Mouse (Mus musculus) granulocyte monocyte progenitor cell, adult 5-6 weeks (primary cell): Measurements from ENCODE around the gene Ttll11. TPM values are rescaled to one million over a fixed set of nuclear protein-coding genes. Genes with fewer than 3 reads are reported as not detected.

ENCODE experiments used
- ATAC-seq: replicated peaks from 2 replicates; pipeline ENCODE4 v1.8.0; 2016; ENCODE audit warnings: mild to moderate bottlenecking, moderate TSS enrichment, inconsistent platforms; ENCODE audit not compliant: poor library complexity, severe bottlenecking
- total RNA-seq, 2 experiments: library from RNA; stranded (forward) in 1 of 2; stranded (reverse) in 1 of 2; fragments of 200-712, 200-1000 nt in 1 of 2; fragments of >200 nt in 1 of 2; fragmentation: Nextera tagmentation in 1 of 2; gene quantifications; 2 replicates each; pipeline ENCODE4 v1.2.3; 2014 to 2017

The Ttll11 gene
- total RNA-seq, 2 experiments from 2014 or later, result not detected

DNA sequence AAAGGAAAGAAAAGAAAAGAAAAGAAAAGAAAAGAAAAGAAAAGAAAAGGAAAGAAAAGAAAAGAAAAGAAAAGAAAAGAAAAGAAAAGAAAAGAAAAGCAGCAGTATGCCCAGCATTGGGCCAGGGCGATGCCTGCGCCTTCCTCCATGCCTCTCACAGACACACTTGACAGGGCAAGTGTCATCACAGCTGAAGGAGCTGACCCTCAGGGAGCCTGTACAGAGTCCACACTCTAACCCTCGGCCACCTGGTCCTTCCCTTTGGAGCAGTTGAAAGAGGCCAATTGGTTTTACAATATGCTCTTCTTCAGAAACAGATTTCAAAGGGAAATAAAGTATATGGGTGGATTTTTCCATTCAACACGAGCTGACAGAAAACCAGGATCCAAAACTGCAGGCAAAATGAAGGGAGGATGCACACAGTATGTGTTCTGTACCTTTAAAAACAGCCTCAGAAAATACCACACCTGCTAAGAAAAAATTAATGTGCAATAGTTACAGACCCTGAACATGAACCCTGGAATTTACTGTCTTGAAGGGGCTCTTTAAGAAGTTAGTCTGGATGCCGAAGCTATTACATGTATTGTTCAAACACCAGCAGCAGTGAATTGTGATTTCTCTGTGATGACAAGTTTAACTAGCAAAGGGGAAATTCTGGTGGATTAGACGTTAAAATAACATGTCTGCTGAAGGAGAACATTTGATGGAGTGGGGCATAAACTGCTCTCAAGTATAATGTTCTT is 7.3 kb downstream of the Ttll11 start:
- no peak for ATAC-seq

DNA sequence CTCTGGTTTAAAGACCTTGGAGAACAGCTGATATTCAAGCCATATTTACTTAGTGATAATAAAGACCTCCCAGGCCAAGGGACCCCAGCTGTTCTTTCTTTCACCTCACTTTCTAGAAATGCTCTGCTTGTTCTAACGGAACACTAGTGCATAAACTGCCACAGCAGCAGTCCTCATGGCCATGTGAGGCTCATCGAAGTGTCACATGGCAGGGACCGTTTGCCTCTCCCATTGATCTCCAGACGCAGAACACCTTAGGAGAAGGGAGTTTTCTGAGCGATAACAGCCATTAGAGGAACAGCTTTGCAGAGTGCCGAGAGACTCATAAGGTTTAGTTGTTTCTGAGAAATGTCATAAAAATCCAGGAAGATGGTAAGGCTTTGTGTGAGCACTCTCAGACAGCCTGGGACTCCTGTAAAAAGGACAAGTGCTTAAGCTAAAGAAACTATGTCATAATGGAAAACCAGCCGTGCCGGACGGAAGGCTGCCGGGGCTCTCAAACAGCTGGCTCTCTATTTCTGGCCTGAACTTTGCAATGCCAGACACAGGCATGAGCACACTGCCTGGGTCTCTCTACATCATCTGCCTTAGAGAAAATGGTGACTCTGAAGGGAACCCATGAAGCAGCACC is 13.7 kb downstream of the Ttll11 start:
- no peak for ATAC-seq

DNA sequence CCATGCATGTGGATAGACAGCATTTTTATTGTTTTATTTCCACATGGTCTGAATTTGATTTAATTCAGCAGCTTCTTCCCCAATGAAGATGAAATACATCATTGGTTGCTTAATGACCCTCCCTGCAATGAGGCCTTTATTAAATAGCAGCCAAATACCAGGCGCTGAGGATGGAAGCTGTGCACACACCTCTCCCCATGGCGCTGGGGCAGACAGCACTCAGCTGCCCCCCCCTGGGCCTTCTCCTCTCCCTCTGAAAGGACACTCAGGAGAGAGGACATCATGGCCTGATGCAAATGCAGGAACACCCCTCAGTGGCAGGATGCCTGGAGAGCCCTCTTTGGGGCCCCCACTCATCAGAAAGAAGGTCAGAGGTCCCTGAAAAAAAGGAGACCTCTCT is 16.4 kb downstream of the Ttll11 start:
- no peak for ATAC-seq

DNA sequence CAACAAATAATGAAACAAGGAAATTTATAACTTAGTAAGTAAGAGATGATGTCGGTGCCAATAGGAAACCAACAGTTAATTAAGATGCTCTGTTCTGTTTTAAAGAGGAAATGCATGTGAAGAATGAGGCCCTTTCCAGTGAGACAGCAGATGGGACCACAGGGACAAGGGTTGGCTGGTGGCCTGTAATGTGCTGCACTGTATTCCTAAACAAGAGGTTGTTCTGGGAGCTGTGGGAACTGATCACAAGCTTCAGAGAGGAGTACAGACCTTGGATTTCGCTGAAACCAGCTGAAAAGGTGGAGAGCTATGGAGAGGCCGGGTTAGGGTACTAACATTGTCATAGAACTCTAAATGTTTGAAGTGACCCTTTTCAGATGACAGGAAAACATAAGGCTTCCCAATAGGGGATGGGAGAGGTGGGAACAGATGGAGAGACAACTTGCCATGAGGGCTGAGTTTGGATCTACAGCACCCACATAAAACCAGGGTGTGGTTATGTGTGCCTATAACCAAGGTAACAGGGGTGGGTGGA is 18.1 kb downstream of the Ttll11 start:
- no peak for ATAC-seq

DNA sequence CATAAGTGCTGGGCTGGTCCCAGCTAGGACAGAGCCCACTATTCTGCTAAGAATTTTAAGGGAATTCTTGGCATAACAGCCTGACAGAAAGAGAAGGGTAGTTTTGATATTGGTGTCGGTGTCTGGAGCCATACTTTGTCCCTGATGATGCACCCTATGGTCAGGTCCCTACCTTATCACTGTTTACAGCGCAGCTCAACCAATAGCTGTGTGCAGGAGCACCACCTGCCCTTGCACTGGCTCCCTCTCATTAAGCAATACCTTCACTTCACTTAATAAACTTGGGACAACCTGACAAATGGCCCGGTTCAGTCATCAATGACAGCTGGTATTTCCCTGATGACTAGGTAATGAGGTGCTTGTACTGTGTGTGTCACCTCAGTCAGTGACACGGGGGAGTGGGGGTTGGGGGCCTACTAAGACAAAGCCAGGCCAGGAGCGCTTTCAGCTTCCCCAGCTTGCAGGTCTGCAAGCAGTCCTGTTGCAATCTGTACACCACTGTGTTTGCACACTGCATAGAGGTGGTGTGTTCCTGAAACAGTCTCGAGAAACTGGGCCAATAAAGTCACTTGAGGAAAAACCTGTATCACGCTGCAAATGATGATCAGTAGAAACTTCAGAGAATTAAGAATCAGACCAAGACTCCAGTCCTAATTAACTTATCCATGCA is 22.1 kb downstream of the Ttll11 start:
- ATAC-seq, result no peak

DNA sequence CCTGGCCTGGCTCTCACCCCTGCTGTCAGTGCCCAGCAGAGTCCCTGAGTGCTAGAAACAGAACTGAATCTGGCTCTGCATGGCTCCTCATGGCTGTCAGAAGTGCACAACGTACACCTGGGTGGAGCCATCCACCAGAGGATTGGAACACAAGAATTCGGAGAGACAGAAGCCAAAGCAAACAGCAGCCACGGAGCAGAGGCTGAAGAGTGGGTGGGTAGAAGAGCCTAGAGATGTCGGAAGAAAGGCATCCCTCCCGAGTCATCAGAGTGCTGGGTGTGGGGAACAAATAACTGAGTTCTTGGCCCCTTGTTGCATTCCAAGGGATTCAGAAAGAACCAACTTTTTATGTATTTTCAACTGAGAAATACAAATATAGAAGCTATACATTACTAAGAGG is 24.5 kb downstream of the Ttll11 start:
- ATAC-seq, result no peak

DNA sequence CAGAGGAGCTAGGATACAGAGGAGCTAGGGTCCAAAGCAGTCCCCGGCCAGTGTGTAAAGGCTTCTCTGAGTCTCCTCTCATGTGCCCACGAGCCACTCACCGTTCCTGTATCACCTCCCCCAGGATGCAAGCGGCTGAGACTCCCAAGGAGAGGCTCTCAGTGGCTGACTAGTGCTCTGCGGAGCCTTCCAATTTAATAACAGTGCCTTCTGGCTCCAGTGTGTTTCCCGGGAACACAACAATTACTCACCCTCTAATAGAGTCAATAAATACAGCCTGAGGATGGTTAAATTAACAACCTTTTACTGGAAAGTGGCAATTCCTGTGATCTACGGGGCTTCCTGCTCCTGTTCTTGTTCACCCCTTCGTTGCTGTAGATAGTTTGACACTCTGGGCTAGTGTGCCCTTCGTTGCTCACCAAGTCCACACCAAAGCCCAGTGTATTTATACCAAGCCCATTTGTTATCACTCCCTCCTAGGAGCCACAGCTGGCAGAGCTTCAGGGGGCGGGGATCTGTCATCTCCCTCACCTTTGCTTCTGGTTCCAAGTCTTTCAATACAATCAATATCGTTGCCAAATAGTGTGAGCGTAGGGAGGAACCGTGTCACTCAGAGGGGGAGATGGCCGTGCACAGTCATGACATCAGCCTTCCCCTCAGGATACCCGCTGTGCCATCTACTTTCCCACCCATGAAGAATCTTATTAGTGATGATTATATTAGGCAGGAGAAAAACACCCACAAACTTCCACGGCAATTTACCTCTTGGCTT is 27.3 kb downstream of the Ttll11 start:
- ATAC-seq, result no peak

DNA sequence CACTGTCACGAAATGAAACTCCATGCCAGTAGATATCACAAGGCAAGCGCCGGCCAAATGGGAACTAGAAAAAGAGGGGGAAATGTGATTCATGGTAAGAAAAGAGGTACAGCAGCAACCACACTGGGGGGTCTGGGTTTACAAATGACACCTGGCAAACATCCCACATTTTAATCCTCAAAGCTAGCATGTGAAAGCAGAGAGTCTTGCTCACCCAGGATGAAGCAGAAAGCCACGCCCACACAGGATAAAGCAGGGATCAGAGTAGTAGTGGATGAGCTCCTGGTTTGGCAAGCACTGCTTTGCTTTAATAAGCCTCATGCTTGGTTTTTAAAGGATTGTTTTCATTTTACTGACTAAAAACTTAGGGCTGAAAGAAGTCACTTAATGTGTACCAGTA is 34.8 kb downstream of the Ttll11 start:
- peak; percentile 39; the same call in 1 of the 2 replicates for ATAC-seq

DNA sequence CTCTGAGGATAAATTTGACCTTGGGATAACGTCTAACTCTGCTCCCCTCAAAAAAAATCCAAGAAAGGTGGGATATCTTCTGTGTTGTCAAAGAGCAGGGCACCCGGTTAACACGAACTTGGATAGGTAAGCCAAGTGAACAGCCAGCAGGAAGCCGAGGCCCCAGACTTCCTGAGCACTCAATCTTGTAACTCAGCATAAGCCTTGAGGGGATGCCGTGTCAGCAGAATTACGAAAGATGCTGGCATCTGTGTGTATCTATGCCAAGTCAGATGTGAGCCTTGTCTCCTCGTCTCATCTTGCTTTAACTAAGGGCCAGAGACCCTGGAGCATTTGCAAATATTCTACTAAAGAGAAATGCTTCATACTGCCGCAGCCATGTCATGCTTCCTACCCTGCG is 36.8 kb downstream of the Ttll11 start:
- ATAC-seq, result peak; percentile 51

DNA sequence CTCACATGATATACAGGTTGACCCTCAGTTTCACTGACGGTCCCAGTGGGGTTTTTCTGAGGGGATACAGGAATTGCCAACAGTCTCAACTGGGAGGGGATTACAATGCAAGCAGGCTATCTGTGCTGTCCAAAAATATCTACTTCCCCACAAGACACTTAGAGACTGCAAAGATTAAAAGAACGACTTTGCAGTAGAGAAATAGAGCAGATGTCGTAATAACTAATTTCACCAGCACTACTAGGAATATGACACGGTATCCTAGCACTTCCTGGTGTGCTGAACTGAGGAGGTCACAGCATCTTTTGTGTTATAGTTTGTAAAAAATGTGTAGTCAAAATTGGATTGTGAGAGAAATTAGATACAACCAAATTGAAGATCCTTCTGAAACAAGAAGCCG is 44.7 kb downstream of the Ttll11 start:
- ATAC-seq, result peak; percentile 78

DNA sequence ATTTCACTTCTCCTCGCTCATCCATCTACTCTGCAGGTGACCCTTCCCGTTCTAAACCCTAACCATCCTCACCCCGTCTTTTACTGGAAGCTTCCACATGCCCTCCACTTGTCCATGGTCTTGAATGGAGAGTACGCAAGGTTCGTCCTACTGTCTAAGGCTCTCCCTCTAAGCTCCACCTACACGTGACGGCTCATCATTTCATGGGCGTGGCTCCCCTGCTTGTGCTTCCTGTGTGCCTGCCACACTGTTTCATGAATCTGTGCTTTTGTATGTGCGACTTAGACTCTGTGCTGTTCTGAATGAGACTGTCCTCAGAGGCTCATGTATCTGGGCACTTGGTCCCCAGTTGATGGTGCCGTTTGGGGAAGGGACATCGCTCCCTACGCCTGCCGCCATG is 46.6 kb downstream of the Ttll11 start:
- no peak for ATAC-seq

DNA sequence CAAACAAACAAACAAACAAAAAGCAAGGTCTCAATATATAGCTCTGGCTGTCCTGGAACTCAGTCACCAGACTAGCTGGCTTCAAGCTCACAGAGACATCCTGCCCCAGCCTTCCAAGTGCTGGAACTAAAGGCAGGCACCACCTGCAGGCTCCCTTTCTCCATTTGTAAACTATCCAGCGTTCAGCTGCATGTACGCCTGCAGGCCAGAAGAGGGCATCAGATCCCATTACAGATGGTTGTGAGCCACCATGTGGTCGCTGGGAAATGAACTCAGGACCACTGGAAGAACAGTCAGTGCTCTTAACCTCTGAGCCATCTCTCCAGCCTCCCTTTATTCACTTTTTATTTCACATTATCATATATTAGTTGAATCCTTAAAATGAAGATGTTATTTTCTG is 48.1 kb downstream of the Ttll11 start:
- ATAC-seq, result no peak

DNA sequence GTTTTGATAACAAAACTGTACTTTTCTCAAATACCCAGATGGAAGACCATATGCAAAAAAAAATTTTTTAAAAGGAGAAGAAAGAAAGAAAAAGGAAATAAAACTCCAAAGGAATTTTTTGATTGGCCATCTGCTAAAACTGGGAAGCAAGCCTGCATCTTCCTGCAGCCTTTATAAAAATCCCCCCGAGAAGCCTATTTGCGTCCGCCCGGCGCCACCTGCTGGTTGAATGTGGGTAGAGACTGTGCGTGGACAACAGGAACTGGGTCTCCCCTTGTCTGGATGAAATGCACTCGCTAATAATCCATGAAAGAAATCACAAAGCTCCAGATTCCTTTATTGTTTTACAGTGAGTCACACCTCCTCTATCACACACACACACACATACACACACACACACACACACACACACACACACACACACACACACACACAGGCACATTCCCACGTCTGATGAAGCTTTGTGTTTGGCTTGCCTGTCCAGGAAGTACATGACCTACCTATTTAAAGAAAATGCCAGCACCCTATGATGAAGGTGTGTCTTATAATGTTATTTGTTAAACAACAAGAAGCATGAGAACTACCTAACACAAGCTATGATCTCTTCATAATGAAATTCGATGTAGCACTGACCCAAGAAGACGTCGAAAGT is 49.1 kb downstream of the Ttll11 start:
- ATAC-seq, result peak; percentile 69

DNA sequence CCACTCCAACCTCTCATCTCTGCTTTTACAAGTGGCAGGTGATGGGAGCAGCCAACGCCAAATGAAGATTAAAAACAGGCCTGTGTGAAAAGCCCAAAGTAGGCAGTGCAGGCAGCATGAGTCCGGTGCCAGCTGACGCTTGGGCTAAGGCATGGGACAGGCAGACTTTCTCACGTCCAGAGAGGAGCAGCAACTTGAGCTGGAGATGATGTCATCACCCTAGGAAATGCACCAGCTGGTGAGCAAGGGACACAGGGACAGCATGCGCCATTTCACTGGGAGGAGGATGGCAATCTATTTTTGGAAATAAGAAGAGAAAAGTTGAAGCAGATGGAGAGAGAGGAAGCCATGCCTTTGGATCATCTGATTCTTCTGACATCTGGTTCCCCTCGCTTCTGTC is 51.6 kb downstream of the Ttll11 start:
- ATAC-seq, result no peak

DNA sequence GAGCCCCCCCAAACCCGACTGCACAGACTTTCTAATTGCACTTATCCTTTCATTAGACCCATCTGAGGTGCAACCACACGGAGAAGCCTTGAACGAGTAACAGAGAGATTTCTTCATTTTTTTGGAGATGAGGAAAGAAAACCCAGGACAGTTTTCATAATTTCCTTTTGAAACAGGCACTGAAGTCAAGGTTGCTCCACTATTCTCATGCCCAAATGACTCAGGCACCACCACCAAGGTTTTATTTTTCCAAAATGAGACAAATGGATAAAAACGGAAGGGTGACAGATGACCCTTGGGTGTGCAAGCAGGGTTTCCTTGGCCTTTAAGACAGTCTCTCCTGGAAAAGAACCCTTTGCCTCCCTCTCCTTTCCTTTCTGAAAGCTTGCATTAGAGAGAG is 54.8 kb downstream of the Ttll11 start:
- ATAC-seq, result peak; percentile 62

DNA sequence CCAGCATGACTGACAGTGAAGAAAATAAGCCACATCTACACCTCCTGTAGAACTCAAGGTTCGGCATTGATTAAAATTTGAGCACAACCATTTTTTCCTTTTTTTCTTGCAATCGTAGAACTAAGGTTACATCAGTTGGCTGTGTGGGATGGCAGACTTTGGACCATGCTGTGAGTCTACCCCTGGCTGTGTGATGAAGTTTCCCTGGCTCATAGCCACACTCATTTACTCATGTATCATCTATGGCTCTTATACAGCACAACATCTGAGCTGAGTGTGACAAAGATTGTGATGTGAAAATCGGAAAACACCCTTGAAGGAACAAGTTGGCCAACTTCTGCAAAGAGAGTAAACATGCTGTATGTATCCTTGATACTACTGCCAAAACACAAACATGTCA is 56.8 kb downstream of the Ttll11 start:
- ATAC-seq, result no peak

DNA sequence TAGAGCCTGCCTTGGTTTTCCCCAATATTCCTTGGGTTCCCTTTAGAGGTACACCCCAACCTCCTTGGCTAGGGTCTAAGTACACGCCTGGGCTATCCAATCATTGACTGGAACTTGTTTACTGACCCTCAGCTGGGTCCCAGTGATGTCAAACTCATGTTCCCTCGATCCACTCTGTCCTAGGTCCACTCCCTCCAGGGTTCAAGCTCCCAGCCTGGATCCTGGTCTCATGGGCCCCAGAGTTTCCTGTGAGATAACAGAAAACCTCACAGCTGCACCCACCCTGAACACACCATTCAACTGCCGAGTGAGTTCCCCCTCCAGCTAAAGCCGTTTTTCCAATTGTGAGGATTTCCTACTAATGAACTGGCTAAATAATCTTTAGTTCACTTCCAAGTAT is 67.6 kb downstream of the Ttll11 start:
- no peak for ATAC-seq

DNA sequence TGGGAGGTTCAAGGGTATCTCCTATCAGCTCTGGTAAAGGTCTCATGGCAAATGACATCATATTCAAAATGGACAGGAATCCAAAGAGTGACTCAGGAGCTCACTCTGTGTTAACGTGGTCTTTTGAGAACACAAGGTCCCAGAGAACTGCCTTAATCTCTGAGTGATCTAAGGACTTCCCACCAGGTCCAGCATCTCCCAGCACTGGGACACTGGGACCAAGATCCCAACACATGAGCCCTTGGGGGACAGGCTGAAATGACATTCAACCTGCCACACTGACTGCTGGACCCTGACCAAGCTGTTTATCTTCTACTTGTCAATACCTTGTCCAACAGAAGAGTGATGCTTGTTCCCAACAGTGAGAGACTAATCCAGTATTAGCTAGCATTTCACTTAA is 68.0 kb downstream of the Ttll11 start:
- ATAC-seq, result no peak

DNA sequence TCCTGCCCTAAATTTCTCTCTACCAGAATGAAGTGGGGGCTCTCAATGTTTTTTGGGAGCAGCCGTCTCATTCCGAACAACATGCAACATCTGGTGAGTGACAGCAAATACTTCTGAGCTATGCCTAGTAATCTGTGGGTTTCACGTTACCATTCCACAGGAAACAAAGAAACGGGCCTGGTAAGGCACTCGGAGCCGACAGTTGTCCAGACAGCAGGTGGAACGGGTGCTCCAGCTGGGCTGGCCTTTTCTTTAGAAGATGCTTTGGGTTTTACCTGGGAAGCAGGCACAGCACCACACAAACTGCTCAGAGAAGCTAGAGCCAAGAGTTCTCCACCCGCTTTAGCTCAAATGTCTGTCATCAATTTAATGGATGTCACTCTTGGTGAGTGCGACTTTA is 69.0 kb downstream of the Ttll11 start:
- ATAC-seq, result no peak

DNA sequence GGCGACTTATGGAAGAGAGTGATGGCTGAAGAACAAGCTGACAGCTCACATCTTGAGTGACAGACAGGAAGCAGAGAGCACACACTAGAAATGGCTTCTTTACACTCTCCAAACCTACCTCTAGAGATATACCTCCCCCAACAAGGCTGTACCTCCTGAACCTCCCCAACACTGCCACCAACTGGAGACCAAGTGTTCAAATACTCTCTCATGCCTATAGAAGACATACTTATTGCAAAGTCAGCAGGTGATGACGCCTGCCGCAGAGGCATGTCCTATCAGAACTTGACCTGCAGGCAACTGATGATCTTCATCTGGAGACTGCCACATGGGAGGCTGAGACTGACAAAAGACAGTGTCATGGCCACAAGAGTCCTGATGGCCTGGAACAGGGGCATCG is 70.4 kb downstream of the Ttll11 start:
- no peak for ATAC-seq
